Mouse (Mus musculus): ENCODE measurements around the gene Lhx9. TPM values are rescaled to one million over a fixed set of nuclear protein-coding genes. Genes with fewer than 3 reads are reported as not detected.
A peak's percentile ranks its signal among the peaks of the same experiment; 100 is the strongest.

The Lhx9 gene
- total RNA-seq (2015) (not detected in 2 replicates), total RNA-seq (2017) (not detected in 2 replicates)

DNA sequence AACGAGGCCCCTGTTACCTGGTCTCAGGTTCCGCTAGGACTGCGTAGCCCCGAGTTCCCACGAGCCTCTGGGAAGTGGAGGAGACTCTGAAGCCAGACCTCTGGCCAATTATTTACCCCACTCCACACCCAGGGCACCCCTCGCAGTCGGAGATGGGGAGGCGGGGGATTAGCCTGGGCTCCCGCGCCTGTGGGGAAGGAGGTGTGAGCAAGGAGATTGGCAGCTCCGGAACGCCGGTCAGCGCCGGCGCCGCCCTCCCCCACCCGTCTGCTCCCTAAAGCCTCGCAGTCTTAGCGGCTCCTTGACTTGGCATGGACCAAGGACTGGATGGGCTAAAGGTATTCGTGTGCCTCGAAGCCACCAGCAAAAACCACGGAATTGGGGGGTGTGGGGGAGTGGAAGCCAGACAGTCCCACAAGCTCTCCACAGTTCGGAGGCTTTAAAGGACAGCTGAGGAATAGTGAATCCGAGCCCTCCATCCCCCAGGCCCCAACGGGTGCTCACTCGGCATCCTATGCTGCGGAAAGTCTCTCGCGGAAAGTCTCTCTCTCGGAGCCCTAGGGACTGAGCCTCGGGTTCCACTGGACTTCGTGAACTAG lies at the start of gene Lhx9:
Lhx9 (minus strand) TSS at position 67 of the 599 bp plus-strand sequence.
- peak; percentile 39 for ATAC-seq (ENCODE audit: poor library complexity, severe bottlenecking)

DNA sequence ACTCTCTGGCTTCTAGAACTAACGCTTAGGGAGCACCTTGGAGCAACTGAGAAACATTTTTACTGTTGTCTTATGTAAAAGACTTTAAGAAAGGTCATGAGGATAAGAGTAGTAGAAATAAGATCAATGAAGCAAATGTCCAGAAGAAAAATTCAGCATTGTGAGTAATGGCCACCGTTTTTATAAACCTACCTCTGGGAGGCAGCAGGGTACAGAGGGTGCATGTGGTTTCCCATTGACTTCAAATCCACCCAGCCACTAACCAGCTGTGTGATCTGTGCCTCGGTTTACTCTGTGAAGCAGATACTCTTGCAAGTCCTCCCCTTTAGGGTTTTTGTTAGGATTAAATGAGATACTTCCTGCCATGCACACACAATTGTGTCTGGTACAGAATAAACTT lies 47.7 kb upstream of the Lhx9 start:
- no peak for ATAC-seq (ENCODE audit: poor library complexity, severe bottlenecking)

DNA sequence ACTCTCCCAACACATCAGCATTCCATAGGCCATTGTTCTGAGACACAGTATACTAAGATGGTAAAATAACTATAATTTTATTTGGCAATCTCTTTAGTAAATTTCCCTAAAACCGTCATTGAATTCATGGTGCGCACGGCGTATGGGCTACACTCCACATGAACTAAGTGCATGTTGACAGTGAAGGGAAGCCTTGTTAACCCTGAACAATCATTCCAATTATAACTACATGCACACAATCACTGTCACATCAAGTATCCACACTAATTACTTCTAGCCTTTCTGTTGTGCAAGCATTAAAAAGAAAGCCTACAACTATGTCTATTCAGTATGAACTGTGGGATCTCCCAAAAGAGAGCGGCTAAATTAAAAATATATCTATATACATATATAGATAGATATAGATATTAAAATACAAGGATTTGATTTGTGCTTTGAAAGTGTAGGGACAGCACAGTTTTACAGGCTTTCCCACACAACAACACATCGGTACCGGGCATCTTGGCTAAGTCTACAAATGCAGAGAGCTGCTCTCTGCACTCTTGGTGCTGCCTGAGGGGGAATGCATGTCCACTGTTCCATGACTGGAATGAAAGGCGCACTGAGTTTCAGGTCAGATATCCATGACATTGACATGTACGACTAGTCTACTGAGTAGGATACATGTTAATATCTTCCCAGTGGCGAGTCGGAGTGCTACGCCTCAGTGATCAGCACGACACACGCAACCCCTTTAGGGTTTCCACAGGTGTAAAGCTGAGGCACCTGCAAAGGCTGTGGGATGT lies 29.3 kb upstream of the Lhx9 start:
- ATAC-seq (ENCODE audit: poor library complexity, severe bottlenecking) = no peak

DNA sequence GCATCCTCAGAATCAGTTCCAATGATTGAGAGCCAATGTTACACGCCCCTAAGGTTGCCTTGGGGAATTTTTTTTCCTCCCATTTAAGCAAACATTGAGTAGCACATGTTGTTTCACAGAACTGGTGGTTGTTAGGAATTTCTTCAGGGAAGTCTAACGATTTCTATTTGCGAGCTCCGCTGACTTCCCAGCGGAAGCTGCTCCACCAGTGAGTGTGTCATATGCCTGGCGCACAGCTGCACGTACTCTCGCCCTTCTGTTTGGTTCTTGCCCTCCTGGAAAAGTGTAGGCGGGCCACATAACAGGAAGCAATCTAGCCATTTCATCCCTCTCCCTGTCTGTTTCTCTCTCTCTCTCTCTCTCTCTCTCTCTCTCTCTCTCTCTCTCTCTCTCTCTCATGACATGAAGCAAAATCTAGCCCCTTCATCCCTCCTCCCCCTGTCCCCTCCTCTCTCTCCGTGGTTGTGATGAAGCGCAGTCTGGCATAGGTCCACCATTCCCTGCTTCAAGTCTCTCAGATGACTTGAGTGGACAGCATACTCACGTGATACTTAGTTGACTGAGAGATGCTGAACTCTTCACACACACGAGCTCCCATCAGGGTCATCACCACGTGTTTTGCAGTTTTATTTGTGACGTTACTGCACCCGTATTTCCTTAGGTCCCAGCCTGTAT lies 28.1 kb upstream of the Lhx9 start:
- ATAC-seq (ENCODE audit: poor library complexity, severe bottlenecking) = no peak

DNA sequence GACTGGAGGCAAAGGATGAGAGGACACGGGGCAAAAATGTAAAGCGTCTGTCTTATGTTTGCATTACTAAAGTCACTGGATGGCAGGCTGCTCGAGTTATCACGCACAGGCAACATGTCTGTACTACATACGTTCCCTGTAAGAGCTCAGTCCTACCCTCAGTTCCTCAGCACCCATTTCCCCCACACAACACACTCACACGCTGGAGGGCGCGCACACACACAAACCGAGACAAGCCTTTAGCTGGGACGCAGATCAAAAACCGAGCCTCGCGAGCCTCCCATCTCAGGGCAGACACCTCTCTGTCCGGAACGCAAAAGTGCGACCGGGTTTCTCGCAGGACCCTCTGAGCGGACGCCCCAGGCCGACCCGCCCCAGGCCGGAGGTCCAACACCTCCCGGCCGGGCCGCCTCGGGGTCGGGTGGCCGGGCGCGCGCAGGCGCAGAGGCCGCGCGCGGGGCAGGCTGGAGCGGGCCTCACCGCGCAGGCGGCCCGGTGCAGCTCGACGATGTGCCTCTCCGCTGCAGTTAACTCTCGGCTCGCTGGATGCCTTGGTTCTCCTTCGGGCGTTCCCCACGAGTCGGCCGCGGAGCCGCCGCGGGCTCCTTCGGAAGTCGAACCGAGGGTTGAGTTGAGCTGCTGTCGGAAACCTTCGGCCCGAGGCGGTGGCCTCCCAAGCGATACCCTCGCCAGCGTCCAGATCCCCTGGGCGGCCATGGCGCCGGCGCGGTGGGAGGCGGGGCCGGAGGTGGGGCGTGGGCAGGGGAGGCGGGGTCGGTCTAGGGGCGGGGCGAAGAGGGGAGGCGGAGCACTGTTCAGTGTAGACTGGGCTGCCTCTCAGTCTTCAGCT lies 7.9 kb upstream of the Lhx9 start, which contains the start of gene 2310009B15Rik:
2310009B15Rik (minus strand) TSS at position 752 of the 850 bp plus-strand sequence.
- peak; percentile 95 for ATAC-seq (ENCODE audit: poor library complexity, severe bottlenecking)

DNA sequence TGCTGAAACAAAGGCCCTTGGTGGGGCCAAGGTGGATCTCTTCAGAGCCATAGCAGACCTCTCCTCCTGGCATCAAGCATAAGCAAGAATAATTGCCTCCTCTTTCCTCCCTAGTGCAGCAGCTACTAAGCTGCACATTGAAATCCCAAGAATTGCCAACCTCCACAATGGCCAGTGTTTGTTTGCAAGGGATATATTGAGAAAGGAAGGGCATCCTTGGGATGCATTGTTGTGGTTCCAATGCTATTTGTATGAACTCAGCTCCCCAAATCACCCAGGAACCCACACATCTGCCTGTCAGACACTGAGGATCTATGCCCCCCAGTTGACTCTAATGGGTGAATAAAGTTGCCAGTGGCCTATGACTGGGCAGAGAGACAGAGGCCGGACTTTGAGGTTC lies 2.4 kb upstream of the Lhx9 start:
- ATAC-seq (ENCODE audit: poor library complexity, severe bottlenecking) = no peak

DNA sequence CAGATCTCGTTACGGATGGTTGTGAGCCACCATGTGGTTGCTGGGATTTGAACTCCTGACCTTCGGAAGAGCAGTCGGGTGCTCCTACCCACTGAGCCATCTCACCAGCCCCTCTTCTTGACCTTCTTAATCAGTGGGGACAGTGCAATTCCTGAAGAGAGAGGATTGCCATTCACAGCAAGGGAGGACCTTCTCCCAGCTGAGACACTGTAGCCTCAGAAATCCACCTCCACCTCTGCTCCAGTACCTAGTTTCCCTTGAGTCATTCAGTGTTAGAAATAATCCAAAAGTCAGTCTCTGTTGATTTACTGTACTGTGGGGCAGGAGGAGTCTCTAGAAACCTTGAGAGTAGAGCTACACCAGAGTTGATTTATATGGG lies 1.8 kb upstream of the Lhx9 start:
- ATAC-seq (ENCODE audit: poor library complexity, severe bottlenecking) = no peak

DNA sequence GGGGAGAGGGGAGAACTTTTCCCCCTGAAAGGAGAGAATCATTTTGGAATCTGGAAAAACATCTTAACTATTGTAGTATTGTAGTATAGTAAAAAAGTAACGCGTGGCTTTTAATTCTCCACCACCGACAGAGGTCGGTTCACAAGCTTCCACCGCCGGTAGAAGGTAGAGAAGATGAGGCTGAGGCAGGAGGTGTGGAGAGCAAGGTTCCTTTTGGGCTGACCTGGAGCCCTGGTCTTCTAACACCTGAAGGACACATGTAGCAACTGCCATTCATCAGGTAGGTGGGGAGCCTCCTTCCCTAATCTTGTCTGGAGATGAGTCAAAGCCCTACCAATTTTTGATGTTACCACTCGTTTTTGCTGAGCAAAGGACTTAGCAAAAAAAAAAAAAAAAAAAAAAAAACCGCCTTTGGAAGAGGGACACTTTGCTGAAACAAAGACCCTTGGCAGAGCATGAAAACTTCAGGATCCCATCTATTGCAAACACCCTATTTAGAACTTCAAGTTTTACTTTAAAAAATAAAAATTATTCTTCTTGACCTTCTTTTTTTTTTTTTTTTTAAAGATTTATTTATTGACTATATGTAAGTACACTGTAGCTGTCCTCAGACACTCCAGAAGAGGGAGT lies 1.3 kb upstream of the Lhx9 start:
- ATAC-seq (ENCODE audit: poor library complexity, severe bottlenecking) = no peak

DNA sequence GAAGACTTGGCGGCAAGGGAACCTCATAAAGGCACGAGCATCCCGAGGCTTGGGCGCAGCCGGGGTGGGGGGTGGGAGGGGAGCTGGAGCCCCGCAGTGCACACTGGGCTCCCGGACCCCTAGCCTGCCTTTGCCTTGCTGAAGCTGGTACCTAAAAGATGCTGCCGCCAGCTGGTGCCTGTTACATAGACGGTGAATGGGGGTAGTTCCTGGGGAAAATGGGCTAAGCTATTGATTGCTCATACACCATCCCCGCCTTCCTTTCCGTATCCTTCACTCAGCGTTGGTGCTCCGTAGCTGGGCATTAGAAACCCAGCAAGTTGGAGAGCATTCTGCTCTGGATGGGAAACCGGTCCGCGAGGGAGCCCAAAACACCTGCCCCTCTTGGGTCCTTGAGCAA lies 351 bp downstream of the Lhx9 start:
- peak; percentile 2; the same call in 1 of the 2 replicates for ATAC-seq (ENCODE audit: poor library complexity, severe bottlenecking)

DNA sequence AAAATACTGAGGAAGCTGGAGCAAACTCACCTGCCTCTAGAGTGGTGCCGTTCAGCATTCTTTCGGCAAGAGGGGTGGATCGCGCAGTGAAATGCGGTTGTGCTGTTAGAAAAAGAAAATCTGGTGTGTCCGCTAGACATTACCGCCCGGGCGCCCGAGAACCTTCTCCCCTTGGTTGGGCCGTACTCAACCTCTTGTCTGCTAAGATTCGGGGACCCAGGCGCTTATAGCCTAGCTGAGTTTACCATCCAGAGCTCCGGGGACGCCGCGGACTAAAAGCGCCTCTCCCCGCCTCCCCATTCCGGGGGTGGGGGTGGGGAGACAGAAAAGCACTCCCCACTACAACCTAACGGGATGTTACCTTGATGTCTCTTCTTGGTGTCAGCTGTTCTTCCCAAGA lies 1.2 kb downstream of the Lhx9 start:
- ATAC-seq (ENCODE audit: poor library complexity, severe bottlenecking) = no peak

DNA sequence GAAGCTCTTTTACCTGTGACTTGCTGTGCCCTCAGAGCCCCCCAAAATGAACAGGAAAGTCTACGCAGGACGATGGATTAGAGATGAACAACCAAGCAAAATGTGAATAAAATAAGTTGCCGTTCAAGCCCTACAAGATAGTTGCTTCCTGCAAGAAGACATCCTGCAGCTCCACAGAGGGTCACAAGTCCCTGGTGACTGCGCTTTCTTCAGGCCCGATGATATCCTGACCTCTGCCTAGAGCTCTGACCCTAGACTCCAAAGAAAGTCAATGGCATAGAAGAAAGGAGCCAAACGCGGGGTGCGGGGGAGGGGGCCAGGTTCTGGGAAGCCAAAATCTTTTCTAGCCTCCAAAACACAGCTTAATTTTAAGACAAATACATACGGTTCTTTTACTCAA lies 1.8 kb downstream of the Lhx9 start:
- no peak for ATAC-seq (ENCODE audit: poor library complexity, severe bottlenecking)

DNA sequence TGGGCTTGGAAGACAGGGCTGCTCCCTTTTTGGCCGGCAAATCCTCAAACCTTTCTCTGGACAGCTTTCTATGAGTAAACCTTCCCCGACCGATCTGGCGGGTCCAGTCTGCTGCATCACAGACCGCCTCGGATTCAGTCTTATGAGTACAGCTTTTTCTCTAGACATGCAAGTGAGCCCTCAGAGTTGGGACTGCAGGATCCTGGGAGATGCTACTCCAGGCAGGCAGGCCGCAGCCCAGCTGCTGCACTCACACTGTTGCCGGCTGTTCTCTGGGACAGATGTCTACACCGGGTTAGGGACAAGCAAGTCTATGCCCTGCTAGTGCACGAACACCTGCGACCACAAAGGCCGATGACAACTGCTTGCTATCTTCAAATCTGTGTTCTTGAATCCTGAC lies 2.2 kb downstream of the Lhx9 start:
- no peak for ATAC-seq (ENCODE audit: poor library complexity, severe bottlenecking)

DNA sequence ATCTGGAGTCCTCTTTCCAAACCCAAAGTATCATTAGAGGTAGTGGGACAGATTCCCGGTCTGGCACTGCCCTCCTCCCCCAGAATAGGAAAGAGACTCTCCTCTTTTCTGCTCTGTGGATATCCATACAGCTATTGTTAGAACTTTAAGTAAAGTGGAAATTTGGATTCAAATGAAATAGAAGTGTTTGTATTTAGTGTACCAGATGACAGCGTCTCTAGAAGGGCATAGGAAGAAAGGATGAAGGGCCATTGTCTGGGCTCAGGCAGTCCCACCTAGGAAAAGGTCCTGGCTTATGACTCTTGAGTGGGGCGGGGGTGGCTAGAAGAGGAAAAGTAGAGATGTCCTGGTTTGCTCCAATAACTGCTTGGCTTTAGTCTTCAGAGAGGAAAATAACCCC lies 2.9 kb downstream of the Lhx9 start:
- no peak for ATAC-seq (ENCODE audit: poor library complexity, severe bottlenecking)

DNA sequence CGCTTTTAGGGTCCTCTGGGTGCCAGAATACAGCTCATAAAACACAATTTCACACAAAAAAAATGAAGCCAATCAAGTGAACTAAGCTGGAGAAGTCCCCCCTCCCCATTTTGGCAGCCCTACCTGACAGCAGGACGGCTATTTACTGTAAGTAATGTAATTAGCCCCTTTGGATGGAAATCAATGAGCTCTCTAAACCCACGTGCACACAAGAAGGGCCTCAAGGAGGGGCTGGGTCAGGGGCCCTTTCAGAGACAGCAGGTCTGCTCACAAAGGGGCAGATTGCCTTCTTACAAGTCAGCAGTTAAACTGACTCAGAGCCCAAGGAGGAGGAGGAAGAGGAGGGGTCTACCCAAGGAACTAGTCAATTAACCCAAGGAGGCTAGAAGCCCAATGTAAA lies 4.2 kb downstream of the Lhx9 start:
- ATAC-seq (ENCODE audit: poor library complexity, severe bottlenecking) = no peak

DNA sequence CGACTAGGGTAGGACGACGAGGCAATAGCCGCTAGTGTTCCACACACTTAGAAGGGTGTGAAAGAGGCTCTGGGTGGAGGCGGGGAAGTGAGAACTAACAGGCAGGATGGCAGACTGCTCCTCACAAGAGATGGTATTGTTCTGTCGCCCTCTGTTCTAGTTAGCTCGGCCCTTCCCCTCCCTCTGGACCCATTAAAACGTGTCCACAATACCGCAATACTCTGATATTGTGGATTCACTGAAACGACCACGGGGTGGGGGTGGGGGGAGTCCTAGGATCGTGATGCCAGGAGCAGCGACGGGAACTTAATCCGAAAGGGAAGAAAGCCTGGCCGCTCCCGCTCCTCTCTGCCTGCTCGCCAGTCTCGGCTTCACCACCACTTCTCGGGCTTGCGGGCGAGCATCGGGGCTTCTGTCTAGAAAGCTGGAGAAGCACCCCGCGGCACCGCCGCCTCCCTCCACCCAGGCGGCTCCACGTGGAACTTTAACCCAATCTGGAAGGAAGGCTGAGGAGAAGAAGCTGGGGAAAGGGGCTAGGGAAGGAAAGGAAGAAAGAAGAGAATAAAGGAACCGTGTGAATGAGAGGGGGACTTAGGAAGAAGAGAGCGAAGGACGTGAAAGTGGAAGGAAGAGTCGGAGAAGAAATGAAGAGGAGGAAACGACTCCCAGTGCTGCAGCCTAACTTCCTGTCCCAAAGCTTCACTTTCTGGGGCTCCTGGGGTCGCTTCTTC lies 4.9 kb downstream of the Lhx9 start:
- peak; percentile 38 for ATAC-seq (ENCODE audit: poor library complexity, severe bottlenecking)

DNA sequence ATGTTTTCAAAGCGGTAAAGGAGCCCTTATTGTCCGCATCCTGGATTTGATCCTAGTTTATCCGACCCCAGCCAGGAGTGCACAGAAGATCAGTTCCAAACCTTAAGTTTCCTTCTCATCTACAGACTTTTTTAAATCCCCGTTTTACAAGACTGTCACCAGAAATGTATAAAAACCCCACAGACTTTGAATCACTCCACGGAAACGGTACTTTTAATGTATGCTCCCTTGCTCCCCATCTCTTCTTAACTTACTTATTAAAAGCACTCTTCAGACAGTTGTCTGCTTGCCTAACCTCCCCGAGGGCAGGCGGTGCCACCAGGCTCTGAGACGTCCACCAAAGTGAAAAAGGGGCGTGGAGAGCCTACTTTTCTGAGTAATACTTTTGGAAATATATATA lies 5.6 kb downstream of the Lhx9 start:
- no peak for ATAC-seq (ENCODE audit: poor library complexity, severe bottlenecking)

DNA sequence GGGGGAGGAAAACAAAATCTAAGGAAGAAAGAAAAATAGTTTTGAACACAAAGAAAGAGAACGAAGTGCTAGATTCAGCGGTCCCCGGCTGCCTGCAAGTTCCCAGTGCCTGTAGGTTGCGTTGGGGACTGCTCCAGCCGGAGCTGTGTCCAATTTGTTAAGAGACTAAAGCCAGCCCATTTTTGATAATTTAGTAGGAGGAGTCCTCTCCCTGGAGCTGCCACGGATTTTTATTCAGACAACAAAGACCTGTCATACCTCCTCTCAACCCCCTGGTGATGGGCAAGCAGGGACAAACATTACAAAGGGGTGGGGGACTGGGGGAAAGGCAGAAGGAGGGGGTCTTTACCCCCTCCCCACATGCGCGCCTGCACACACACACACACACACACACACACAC lies 6.1 kb downstream of the Lhx9 start:
- no peak for ATAC-seq (ENCODE audit: poor library complexity, severe bottlenecking)

DNA sequence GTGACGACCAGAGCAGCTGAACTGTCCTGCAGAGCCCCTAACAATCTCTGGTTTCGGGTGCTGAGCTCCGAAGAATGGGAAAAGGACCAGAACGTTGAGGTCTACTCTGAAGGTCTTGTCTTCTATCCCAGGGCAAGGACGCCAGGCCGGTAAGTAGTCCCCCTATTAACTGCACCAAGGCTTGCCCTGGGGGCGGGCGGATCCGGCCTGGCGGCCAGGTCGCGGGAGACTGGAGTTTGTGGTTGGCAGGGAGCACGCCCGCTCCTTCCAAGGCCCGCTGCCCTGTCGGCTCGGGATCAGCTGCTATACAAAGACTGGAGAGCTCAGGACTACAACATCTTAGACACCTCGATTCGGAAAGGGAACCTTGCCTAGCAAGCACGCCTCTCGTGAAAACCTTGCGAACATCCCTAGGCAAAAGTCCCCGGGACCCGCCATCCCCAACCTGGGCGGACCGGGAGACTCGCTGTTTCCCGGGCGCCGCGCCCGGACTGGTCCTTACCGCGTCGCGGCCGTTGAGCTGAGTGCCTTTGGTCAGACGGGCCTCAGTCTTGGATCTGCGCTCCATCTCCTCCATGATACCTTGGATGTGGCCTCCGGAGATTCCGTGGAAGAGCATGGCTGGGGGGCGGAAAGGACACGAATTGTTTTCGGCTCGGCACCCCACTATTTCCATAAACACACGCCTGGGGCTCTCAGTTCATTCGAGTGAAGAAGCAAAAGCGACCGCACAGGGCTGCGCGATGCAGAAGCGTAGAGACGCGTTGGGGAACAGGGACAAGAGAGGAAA lies 6.9 kb downstream of the Lhx9 start:
- ATAC-seq (ENCODE audit: poor library complexity, severe bottlenecking) = no peak

All from megakaryocyte, adult 5-6 weeks (primary cell).